Mouse (Mus musculus): ENCODE results near the gene Robo1.
"Not testable (repeated sequence)": the region's sequence is repeated elsewhere in the genome, so short reads cannot be mapped to it uniquely, and the experiment has no call there.

Robo1 gene

DNA sequence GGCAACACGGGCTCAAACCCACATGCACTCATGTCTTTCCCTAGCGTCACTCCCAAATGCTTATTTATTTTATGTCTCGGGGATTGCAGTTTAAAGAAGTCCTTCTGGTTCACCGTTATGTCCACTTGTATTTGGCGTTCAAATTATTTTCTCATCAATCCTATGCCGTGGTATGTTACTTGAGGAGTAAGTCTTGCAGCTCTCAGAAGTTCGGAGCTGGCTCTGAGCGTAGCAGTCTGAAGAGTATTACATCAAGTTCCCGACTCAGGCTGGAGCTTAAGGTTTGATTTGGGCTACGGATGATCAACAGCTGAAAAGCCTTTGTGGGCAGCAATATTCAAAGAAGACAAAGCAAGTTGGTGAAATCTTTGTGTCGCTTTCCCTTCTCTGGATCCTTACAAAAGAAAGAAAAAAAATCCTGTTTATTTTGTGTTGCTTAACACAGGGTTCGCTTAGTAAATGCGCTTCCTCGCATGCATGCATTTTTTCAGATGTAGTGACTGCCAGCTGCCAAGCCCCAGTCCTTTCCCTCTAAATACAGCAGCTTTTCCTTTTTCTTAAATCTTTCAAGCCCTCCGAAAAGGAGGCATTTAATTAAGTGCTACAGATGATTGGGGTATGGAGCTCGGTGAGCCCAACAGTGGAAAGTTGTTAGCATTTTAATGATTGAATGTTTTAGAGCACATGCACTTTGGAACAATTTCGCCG lies 136.5 kb downstream of the Robo1 start:
- in situ Hi-C loops (cut with MboI, MseI): no loop called here

- in situ Hi-C loops (cut with MboI, MseI): no loop called here
Observed at GRCm38 (mm10) chr16:72458155-72458554, 150.0 kb downstream of the Robo1 start.

DNA sequence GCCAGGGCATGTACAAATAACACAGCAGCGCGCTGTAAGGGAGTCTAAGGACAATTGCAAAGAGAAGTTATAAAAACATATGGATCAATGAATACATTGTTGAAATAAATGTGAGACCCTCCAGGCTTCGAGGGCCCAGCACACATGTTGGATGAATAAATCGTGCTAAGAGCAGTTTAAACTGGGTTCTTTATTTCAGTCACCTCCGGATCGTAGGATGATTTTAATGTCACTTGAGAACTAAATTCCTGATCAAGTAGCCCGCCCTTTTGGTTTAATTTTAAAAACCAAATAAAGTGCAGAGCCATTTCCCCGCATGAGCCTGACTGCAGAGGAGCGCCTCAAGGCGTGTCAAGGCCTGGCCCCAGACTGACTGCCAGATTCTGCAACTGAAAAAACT lies 150.5 kb downstream of the Robo1 start:
- in situ Hi-C loops (cut with MboI, MseI): no loop called here

DNA sequence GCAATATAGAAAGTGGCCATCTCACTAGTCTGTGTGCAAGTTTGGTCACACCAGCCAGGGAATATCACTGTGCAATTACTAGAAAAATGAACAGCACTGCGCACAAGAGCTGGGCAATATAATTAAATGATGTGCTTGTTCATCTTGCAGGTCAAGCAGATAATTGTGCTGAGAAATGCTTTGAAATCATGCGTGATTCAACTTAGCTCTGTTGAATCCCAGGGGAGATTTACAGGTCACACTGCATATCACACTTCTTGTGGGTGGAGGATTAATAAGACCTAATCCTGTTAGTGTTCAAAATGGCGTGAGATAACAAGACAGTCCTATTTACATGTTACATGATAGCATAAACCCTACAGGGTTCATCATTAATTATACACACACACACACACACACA lies 157.6 kb downstream of the Robo1 start:
- in situ Hi-C loops (cut with MboI, MseI): no loop called here

GRCm38 (mm10) chr16:72470037-72470673 lies 162.0 kb downstream of the Robo1 start:
- in situ Hi-C loops (cut with MboI, MseI): no loop called here

DNA sequence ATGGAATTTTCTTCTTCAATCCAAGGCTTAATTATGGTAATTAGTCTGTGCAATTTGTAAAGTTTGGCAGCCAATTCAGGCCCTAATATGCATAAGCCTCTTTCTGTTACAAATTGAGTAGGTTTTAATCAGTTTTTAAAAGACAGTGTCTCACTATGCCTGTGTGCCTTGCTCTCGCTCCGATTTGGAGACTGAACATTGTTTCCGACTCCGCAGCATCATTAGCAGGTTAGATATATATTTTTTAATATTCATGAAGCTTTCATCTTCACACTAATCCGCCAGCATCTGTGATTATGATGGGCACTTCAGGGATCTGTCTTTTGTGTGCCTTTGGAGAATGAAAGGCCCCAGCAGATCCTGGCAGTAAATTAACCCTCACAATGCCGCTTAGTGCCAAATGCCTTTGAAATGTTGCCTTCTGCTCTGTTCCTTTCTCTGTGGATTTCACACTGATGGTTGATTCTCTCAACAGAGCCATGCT lies 202.7 kb downstream of the Robo1 start:
- in situ Hi-C loops (cut with MboI, MseI): no loop called here

GRCm38 (mm10) chr16:72531337-72531736 lies 223.2 kb downstream of the Robo1 start:
- in situ Hi-C loops (cut with MboI, MseI): no loop called here

- in situ Hi-C loops (cut with MboI, MseI): no loop called here
Observed at GRCm38 (mm10) chr16:72533900-72534571, 225.9 kb downstream of the Robo1 start.

DNA sequence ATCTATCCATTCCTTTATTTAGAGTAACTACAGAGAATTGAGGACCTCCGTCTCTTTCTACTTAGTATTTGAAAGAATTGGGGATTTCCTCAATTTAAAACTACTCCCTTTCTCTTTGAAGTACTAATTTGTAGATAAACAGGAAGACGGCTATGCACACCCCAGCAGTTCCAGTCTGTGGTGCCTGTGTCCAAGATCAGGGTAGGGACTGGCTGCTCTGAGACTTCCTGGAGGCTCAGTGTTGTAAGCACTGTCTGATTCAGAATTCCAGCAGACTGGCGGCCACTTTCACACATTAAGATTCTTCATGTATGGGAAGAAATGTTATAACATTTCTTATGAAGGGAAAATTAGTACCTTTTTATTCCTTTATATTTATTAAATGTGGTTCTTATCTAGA lies 230.1 kb downstream of the Robo1 start:
- in situ Hi-C loops (cut with MboI, MseI): no loop called here

GRCm38 (mm10) chr16:72543928-72544327 lies 235.8 kb downstream of the Robo1 start:
- in situ Hi-C loops (cut with MboI, MseI): no loop called here

DNA sequence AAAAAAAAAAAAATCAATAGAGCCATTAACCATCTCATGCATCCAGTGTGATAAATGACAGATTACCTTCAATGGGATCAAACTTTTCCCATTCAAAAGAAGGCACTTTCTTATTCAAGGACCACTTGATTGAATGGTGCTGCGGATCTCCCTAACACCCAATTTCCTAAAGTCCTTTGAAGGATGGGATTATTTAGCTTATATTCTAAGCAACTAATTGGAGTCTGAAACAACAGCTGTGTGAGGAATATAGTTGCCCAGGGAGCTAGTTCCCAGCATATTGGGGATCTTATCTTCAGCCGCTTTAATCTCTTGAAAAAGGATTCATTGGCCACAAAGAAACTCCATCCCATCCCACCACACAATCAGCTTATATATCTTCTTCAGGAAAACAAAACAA lies 236.8 kb downstream of the Robo1 start:
- in situ Hi-C loops (cut with MboI, MseI): no loop called here

- in situ Hi-C loops (cut with MboI, MseI): no loop called here
Observed at GRCm38 (mm10) chr16:72551672-72552243, 243.7 kb downstream of the Robo1 start.

DNA sequence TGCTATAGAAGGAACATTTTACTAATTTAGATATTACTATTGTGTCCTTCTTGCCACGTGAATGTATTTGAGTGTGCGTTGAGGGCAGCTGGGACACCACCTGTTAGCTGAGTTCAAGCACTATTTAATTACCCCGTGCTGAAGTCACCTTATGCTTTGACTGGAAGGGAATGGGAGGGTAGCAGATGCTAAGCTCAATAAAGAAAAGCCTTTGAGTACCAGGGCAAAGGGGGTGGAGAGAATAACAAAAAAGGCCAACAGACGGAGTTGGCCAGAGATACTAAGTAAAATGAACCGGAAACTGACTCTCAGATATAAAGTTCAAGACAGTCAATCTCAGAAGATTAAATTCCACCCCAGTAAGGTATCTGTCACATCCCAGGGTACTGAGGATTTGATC lies 245.6 kb downstream of the Robo1 start:
- in situ Hi-C loops (cut with MboI, MseI): no loop called here

DNA sequence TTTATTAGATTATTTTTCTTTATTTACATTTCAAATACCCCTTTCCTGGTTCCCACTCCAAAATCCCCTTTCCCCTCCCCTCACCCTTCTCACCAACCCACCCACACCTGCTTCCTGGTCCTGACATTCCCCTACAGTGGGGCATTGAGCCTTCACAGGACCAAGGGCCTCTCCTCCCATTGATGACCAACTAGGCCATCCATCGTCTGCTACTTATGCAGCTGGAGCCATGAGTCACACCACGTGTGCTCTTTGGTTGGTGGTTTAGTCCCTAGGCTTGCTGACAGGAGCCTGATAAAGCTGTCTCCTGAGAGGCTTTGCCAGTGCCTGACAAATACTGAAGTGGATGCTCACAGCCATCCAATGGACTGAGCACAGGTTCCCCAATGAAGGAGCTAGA lies 254.0 kb downstream of the Robo1 start:
- in situ Hi-C loops (cut with MboI, MseI): not testable (repeated sequence)

DNA sequence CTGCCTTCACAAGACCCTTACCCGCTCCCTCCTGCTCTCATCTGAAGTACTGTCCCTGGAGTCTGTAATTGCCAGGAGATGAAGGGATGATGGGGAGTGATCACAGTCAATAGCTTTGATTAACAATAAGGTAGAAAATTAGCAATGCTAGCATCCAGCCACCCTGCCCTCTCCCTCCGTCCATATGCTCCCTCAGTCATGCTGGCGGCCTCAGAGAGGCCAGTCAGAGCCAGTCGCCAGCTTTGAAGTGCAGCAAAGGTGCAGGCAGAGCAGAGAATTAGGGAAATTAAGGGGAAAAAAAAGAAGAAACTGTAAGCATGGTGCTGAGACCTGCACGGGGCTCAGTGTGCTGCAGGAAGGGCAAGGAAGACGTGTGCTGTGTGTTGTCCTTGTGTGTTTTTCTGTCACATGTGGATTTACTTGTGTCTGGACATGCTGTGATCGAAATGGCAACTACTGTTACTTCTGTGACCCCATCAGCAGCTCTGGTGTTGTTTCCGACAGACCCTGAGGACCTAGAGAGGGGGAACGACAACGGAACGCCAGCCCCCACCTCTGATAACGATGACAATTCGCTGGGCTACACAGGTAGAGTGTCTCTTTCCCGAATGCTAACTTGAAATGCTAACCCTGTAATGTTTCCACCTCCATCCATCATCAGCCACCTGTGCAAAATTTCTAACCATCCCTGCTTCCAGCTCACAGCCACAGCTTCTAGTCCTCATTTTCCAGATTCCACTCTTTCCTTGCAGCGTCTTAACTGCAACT lies 255.3 kb downstream of the Robo1 start:
- in situ Hi-C loops (cut with MboI, MseI): no loop called here

DNA sequence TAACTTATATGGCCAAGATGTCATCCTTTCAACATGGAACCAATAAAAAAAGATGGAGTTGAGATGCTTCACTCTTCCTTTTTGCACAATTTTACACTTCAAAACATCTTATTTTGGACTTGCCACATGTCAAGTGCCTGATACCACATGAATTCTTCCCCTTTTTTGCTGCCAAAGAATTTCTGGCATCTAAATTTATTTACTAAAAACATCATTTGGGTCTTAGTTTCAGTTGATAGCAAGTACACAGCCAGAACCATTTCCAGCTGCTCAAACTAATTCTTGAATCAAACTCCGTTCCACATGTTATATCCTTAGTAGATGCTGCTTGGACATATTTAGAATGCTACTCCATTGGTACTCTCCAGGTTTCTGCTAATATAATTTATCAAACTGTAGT lies 267.1 kb downstream of the Robo1 start:
- in situ Hi-C loops (cut with MboI, MseI): no loop called here

- in situ Hi-C loops (cut with MboI, MseI): no loop called here
Observed at GRCm38 (mm10) chr16:72576956-72577355, 268.9 kb downstream of the Robo1 start.

GRCm38 (mm10) chr16:72584454-72585159 lies 276.5 kb downstream of the Robo1 start:
- in situ Hi-C loops (cut with MboI, MseI): no loop called here

DNA sequence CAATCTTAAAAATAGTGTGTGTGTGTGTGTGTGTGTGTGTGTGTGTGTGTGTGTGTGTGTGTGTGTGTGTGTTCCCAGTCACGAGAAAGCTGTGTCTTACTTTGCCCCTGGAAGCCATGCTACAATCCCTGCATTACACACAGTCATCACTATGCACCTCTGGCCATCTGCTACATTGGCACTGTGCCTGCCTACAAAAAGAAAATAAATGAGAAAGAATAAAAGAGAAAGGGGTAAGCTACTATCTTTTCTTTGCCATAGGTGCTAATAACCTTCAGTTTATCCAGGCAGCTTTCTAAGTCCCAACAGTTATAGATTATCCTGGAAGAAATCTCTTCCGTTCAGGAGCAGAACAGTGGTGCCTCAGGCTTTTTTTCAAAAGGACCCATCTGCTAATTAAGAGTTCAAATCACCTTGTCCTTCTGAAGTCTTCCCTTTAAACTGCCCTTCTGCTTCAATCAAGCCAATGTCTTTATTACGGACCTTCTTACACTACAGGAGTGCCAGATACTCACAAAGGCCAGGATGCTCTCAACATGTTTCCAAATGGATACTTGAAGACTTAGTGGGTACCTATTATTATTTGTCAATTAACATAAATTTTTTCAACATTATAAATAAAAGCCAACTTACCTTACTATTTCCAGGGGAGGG lies 277.2 kb downstream of the Robo1 start:
- in situ Hi-C loops (cut with MboI, MseI): no loop called here

DNA sequence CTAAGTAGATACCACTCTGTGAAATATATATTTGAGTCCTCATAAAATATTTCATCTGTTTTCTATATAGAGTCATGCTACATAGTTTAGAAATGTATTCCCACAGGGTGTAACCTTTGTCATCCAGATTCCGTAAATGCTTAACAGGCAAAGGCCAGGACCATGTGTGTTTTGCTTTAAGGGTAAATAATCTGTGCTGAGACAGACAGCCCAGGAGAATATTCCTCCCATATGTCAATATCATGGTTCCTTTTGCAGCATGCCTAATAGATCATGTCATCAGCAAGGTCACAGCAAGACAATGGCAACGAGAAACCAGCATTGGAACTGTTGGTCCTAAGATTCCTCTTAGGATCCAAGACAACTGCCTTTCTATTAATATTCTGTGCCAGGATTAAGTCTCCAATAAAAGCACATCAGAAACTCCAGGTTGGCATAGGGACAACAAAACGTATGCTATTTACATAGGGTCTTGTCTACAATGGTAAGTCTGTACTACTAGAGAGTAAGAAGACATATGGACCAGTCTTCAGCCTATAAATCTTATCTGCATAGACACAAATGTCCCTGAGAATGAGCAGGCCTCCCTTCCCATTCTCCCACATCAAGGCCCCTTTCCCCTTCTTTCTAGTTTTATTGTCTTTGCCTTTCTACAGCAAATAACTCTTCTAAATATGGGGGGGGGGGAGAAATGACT lies 279.4 kb downstream of the Robo1 start:
- in situ Hi-C loops (cut with MboI, MseI): no loop called here

Measured in regulatory T cell (primary cell).